Mouse (Mus musculus): ENCODE data around the gene Sdk2. TPM values are rescaled to one million over a fixed set of nuclear protein-coding genes. Genes with fewer than 3 reads are reported as not detected.
A peak's percentile ranks its signal among the peaks of the same experiment; 100 is the strongest.

Gene Sdk2
- polyA plus RNA-seq, 1 experiment = 6.7 TPM

DNA sequence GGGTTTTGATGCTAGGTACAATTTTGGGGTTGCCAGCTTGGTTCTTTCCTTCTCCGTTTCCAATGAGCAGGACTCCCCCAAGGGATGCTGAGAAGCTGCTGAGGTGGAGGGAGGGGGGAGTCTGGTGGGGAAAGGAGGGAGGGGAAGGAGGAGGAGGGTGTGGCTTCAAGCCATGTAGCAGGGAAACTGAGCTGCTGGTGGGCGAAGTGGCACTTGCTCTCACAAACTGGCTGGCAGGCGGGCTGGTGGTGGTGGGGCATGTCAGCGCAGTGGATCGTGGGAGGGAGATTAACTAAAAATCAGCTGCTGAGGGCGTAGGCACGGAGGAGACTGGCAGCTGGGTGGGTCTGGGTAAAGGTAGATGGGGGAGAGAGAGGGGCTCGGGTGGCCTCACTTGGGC is 183.8 kb downstream of the Sdk2 start:
- peak; percentile 20 for DNase-seq (ENCODE audit: low read depth)
- TF ChIP-seq CTCF (IDR thresholded peaks at IDR 0.05; ENCODE audit: borderline replicate concordance, extremely low read depth, insufficient read depth, insufficient read length) = no peak
- no peak for TF ChIP-seq POLR2A (IDR thresholded peaks at IDR 0.05; ENCODE audit: borderline replicate concordance, extremely low read depth, insufficient read depth, insufficient read length, poor library complexity, severe bottlenecking)

DNA sequence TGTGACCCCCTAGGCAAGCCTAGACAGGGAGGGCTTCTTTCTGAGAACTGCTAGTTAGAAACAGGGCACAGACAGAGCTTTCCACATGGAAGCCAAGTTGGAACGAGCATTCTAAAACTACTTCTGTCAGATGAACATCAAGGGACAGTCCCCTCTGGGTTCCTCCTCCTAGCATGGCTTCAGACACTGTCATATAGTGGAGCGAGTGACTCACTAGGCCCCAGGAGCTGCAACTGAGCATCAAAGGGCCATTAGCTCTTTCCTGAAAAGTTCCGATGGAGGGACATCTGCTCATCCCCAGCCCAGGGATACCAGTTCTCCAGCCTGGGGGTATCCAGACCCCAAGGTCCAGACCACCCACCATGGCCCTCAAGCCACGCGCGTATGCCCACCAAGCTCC is 185.0 kb downstream of the Sdk2 start:
- DNase-seq (ENCODE audit: low read depth) = no peak
- no peak for TF ChIP-seq CTCF (IDR thresholded peaks at IDR 0.05; ENCODE audit: borderline replicate concordance, extremely low read depth, insufficient read depth, insufficient read length)
- no peak for TF ChIP-seq POLR2A (IDR thresholded peaks at IDR 0.05; ENCODE audit: borderline replicate concordance, extremely low read depth, insufficient read depth, insufficient read length, poor library complexity, severe bottlenecking)

DNA sequence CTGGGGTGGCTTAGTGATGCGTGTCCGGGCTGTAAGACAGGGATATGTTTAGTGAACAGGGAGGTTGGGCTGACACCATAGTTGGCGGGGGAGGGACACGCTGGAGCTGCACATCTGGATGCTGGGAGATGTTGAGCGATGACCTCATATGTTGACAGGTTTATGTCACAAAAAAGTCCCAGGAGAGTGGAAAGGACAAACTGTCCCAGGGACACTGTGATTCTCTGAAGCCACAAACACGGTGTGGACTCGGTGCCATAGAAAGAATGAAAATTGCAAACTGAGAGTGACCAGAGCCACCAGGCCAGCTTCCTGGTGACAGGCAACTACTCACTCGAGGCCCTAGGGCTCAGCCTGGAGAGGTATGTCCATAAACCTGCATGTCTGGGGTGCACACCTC is 199.8 kb downstream of the Sdk2 start:
- TF ChIP-seq CTCF (IDR thresholded peaks at IDR 0.05; ENCODE audit: borderline replicate concordance, extremely low read depth, insufficient read depth, insufficient read length) (no peak), POLR2A (IDR thresholded peaks at IDR 0.05; ENCODE audit: borderline replicate concordance, extremely low read depth, insufficient read depth, insufficient read length, poor library complexity, severe bottlenecking) (no peak)

DNA sequence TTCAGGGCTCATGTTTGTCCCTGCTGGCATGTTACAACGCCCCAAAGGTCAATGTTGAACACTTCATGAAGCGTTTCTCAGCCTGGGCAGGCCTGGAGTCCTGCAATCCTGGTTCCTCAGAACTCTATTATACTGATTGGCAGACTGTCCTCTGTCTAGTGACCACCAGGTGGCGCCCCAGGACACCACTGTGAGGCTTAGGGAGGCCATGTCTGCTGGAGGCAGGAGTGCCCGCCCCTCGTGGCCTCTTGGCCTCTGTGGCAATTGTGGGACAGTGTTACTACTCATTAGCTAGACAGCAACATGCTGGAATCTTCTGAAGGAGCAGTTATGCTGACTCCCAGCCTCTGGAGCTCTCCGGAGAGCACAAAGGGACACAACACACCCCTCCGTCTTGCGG is 201.2 kb downstream of the Sdk2 start:
- DNase-seq (ENCODE audit: low read depth) = peak; percentile 91
- TF ChIP-seq POLR2A (IDR thresholded peaks at IDR 0.05; ENCODE audit: borderline replicate concordance, extremely low read depth, insufficient read depth, insufficient read length, poor library complexity, severe bottlenecking) (no peak), CTCF (IDR thresholded peaks at IDR 0.05; ENCODE audit: borderline replicate concordance, extremely low read depth, insufficient read depth, insufficient read length) (peak; percentile 93)

More for the DNA sequence above, 199.8 kb downstream of the Sdk2 start:
- no peak for DNase-seq (ENCODE audit: low read depth)

DNA sequence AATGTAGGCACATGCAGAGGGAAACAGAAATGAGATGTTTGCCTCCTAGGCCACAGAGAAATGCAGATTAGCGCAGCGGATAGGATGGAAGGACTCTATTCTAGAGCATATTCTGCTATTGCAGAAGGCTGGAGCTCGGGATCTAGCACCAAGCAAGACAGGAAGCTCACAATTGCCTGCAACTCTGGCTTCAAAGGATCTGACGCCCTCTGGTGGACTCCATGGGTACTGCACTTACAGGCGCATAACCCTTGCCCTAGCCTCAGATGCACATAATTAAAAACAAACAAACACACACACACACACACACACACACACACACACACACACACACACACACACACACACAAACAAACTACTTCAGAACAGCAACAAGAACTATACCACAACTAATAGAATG is 203.4 kb downstream of the Sdk2 start:
- TF ChIP-seq CTCF (IDR thresholded peaks at IDR 0.05; ENCODE audit: borderline replicate concordance, extremely low read depth, insufficient read depth, insufficient read length) = peak; percentile 67
- no peak for TF ChIP-seq POLR2A (IDR thresholded peaks at IDR 0.05; ENCODE audit: borderline replicate concordance, extremely low read depth, insufficient read depth, insufficient read length, poor library complexity, severe bottlenecking)
- no peak for DNase-seq (ENCODE audit: low read depth)

DNA sequence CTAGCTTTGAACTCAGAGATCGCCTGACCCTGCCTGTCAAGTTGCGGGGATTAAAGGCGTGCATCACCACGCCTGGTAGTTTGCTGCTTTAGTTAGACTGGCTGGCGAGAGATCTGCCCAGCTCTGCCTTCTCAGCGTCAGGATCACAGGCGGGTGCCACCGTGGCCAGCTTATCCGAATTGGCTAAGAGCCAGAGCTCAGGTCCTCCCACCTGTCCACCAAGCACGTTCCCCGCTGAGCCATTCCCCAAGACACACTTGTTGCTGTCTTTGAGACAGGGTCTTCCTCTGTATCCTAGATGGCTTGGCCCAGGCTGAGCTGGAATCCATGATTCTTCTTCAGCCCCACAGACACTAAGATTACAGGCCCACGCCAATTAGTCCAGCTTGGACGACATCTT is 211.2 kb downstream of the Sdk2 start:
- TF ChIP-seq CTCF (IDR thresholded peaks at IDR 0.05; ENCODE audit: borderline replicate concordance, extremely low read depth, insufficient read depth, insufficient read length) = no peak
- no peak for TF ChIP-seq POLR2A (IDR thresholded peaks at IDR 0.05; ENCODE audit: borderline replicate concordance, extremely low read depth, insufficient read depth, insufficient read length, poor library complexity, severe bottlenecking)
- DNase-seq (ENCODE audit: low read depth) = no peak

DNA sequence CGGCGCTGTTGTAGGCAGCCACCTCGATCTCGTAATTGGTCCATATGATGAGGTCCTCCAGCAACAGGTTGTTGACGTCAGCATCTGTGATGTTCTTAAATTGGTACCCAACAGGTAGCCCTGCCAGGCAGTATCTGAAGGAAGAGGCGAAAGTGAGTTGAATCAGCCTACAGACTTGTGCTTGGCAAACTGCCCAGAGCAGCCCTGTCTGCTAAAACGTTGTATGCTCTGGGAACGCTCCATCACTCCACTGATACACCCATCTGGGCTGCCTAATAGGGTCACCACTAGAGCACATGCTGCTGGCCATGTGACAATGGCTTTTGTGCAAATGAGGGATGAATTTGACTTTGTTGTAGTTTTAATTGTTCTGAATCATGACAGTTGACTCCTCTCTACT is 215.1 kb downstream of the Sdk2 start:
- TF ChIP-seq CTCF (IDR thresholded peaks at IDR 0.05; ENCODE audit: borderline replicate concordance, extremely low read depth, insufficient read depth, insufficient read length) = no peak
- no peak for TF ChIP-seq POLR2A (IDR thresholded peaks at IDR 0.05; ENCODE audit: borderline replicate concordance, extremely low read depth, insufficient read depth, insufficient read length, poor library complexity, severe bottlenecking)
- DNase-seq (ENCODE audit: low read depth) = peak; percentile 53

DNA sequence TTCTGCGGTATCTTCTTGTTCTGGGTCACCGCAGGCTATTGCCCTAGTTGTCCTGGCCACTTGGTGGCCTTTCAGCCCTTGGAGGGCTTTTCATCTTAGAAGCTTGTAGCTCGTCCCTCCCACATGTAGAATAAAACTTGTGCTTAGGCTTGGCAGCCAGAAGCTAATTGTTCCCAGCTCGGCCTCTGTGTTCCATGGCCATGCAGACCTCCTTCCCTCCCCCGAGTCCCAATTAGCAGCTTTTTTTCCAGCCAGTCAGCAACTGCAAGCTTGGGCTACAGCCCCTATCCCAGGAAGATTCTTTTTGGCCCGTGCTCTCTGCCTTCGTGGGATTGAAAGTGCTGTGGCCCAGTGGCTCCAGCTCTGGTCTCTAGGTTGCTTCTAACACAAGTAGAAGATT is 217.5 kb downstream of the Sdk2 start:
- peak; percentile 50 for DNase-seq (ENCODE audit: low read depth)
- TF ChIP-seq POLR2A (IDR thresholded peaks at IDR 0.05; ENCODE audit: borderline replicate concordance, extremely low read depth, insufficient read depth, insufficient read length, poor library complexity, severe bottlenecking) = no peak
- no peak for TF ChIP-seq CTCF (IDR thresholded peaks at IDR 0.05; ENCODE audit: borderline replicate concordance, extremely low read depth, insufficient read depth, insufficient read length)

DNA sequence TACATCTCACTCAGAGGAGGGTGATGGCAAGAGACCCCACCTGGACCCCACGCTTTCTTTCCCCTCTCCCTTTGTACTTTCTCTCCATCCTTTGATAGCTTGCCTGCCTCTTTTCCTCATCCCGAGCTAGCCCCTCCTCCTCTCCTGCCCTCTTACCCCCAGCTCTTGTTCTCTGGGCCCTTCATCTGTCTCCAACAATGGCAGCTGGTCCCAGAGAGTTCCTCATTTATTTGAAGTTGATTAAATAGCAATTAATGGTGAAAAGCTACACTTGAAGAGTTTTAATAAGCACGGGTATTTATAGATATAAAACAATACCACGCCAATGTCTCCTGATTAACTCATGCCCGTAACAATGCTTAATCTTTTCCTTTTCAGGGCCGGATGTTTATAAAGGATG is 222.9 kb downstream of the Sdk2 start:
- peak; percentile 74 for DNase-seq (ENCODE audit: low read depth)
- TF ChIP-seq POLR2A (IDR thresholded peaks at IDR 0.05; ENCODE audit: borderline replicate concordance, extremely low read depth, insufficient read depth, insufficient read length, poor library complexity, severe bottlenecking) (no peak), CTCF (IDR thresholded peaks at IDR 0.05; ENCODE audit: borderline replicate concordance, extremely low read depth, insufficient read depth, insufficient read length) (no peak)

DNA sequence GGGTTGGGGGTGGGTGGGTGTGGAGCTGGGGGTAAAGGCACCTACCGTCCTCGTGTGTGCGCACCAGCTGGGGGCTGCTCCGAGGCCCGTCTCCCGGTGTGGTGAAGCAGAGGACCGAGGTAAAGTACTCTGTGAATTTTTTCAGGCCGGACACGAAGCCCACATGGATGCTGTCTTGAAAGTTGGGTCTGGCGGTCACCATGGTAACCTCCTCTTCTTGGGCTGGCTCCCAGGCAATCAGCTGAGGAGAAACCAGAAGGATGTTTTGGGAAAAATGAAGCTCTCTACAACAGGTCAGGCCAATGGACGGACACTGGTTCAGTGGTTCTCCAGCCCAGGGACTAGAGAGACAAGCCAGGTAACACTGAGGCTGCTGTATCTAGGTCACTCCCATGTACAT is 224.0 kb downstream of the Sdk2 start:
- no peak for DNase-seq (ENCODE audit: low read depth)
- TF ChIP-seq POLR2A (IDR thresholded peaks at IDR 0.05; ENCODE audit: borderline replicate concordance, extremely low read depth, insufficient read depth, insufficient read length, poor library complexity, severe bottlenecking) = no peak
- no peak for TF ChIP-seq CTCF (IDR thresholded peaks at IDR 0.05; ENCODE audit: borderline replicate concordance, extremely low read depth, insufficient read depth, insufficient read length)

DNA sequence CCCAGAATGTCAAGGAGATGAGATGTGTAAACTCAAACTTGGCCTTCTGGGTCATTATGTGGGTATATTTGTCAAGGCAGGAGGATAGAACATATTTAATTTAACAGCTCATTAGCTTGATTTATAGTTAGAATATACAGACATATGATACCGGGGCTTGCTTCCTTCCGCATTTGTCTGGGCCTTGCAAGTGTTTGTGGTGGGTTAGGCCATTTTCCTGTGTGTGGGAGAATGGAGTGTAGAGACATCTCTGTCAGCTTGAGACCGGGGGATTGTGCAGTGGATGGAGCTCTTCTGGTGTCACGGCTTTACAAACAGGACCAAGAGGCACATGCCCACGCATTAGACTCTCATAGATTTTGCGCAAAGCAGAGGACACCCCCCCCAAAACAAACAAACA is 235.2 kb downstream of the Sdk2 start:
- DNase-seq (ENCODE audit: low read depth) = no peak
- TF ChIP-seq CTCF (IDR thresholded peaks at IDR 0.05; ENCODE audit: borderline replicate concordance, extremely low read depth, insufficient read depth, insufficient read length) (no peak), POLR2A (IDR thresholded peaks at IDR 0.05; ENCODE audit: borderline replicate concordance, extremely low read depth, insufficient read depth, insufficient read length, poor library complexity, severe bottlenecking) (no peak)

DNA sequence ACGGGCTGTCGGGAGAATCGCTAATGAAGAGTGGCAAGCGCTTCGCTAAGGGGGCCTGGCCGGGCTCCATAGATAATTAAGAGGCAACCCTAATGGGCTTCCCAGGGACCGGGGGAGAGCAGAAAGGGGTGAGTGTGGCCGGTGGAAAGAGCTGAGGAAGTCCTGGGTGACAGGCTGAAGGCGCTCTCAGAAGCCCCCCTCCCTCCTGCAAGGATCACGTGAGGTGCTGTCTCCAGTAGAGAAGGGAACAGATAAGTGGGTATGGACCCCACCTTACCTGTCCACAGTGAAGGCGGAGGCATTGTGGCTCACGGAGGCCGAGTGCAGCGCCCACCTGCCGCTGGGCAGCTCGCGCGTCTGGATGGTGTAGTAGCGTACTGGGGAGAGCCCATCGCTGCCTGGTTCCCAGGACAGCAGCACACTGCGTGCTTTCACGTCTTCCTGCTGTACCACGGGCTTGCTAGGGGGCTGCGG is 238.7 kb downstream of the Sdk2 start:
- TF ChIP-seq POLR2A (IDR thresholded peaks at IDR 0.05; ENCODE audit: borderline replicate concordance, extremely low read depth, insufficient read depth, insufficient read length, poor library complexity, severe bottlenecking) (no peak), CTCF (IDR thresholded peaks at IDR 0.05; ENCODE audit: borderline replicate concordance, extremely low read depth, insufficient read depth, insufficient read length) (no peak)
- peak; percentile 87 for DNase-seq (ENCODE audit: low read depth)
